Mouse (Mus musculus) kidney, adult 2 months (tissue): ENCODE results near the gene Elfn2.

Experiments
- CTCF ChIP-seq: fragments of 200-500 bp; conservative IDR thresholded peaks from 2 replicates; pipeline ENCODE4 v1.5.1; 2011; ENCODE audit warnings: low read depth, mild to moderate bottlenecking, control low read depth, low read length, moderate library complexity, mixed read lengths; ENCODE audit not compliant: insufficient read depth, insufficient read length
- POLR2A ChIP-seq: fragments of 200-500 bp; IDR thresholded peaks from one replicate; pipeline ENCODE4 v1.6.1; 2011; ENCODE audit warnings: low read depth, low read length, control low read depth

DNA sequence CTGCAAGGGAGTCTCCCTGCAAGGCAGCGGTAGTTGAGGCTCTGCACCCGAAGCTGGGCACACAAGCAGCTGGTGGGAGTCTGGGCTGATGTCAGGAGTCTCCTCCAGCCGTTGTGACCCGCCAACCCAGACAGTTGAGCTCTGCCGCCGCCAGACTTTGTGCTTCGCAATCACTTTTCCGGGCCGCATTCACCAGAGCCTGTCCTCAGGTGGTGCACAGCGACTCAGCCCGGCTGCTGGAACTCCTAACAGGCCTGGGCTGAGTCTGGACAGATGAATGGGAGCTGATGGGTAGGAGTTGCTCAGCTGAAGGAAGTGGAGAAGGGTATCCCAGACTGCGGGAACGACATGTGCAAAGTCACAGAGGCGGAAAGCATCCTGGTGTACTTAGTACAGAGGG lies 845 bp upstream of the Elfn2 start:
- TF ChIP-seq POLR2A (no peak), CTCF (no peak)
